Mouse (Mus musculus): ENCODE results near the gene Gm7534. TPM values are rescaled to one million over a fixed set of nuclear protein-coding genes. Genes with fewer than 3 reads are reported as not detected.

Gene Gm7534
- not detected for polyA plus RNA-seq (2014; fragmentation: Illumina TruSeq; extraction: RNeasy Lipid Tissue Mini Kit (QIAGEN cat#74804); ENCODE audit: insufficient read depth, low read depth, low replicate concordance)

GRCm38 (mm10) chr4:134202904-134203303 lies at the start of gene Gm7534:
Gm7534 (minus strand) TSS chr4:134203004.

GRCm38 (mm10) chr4:134246719-134247258 lies 44.0 kb upstream of the Gm7534 start, which contains the start of gene Gm30191:
Gm30191 (plus strand) TSS chr4:134246935.

GRCm38 (mm10) chr4:134245148-134245843 lies 42.5 kb upstream of the Gm7534 start, which contains the start of gene Zfp593:
Zfp593 (minus strand) TSS chr4:134245592.

GRCm38 (mm10) chr4:134243516-134244250 lies 40.9 kb upstream of the Gm7534 start, which contains the start of gene E130218I03Rik:
E130218I03Rik (plus strand) TSS chr4:134243662.

GRCm38 (mm10) chr4:134238279-134238651 lies 35.5 kb upstream of the Gm7534 start, which contains the start of gene Cnksr1:
Cnksr1 (minus strand) TSS chr4:134238399.

GRCm38 (mm10) chr4:134227194-134227593 lies 24.4 kb upstream of the Gm7534 start, which contains the start of gene Catsper4:
Catsper4 (minus strand) TSS chr4:134227383.

Other genes starting within 250 kb of the Gm7534 start
- 176 TPM for gene Hmgn2, start 234.4 kb downstream of the Gm7534 start, polyA plus RNA-seq (2014; fragmentation: Illumina TruSeq; extraction: RNeasy Lipid Tissue Mini Kit (QIAGEN cat#74804); ENCODE audit: insufficient read depth, low read depth, low replicate concordance)
- 20.7 TPM for gene Dhdds, start 202.1 kb downstream of the Gm7534 start, polyA plus RNA-seq (2014; fragmentation: Illumina TruSeq; extraction: RNeasy Lipid Tissue Mini Kit (QIAGEN cat#74804); ENCODE audit: insufficient read depth, low read depth, low replicate concordance)
- not detected for gene Lin28a, start 184.2 kb downstream of the Gm7534 start, polyA plus RNA-seq (2014; fragmentation: Illumina TruSeq; extraction: RNeasy Lipid Tissue Mini Kit (QIAGEN cat#74804); ENCODE audit: insufficient read depth, low read depth, low replicate concordance)
- 0.21 TPM for gene Zfp683, start 149.2 kb downstream of the Gm7534 start, polyA plus RNA-seq (2014; fragmentation: Illumina TruSeq; extraction: RNeasy Lipid Tissue Mini Kit (QIAGEN cat#74804); ENCODE audit: insufficient read depth, low read depth, low replicate concordance)
- gene Crybg2, start 142.2 kb downstream of the Gm7534 start, polyA plus RNA-seq (2014; fragmentation: Illumina TruSeq; extraction: RNeasy Lipid Tissue Mini Kit (QIAGEN cat#74804); ENCODE audit: insufficient read depth, low read depth, low replicate concordance) = 2.5 TPM
- gene Cd52, start 107.9 kb downstream of the Gm7534 start, polyA plus RNA-seq (2014; fragmentation: Illumina TruSeq; extraction: RNeasy Lipid Tissue Mini Kit (QIAGEN cat#74804); ENCODE audit: insufficient read depth, low read depth, low replicate concordance) = 396 TPM
- 12.1 TPM for gene Ubxn11, start 100.4 kb downstream of the Gm7534 start, polyA plus RNA-seq (2014; fragmentation: Illumina TruSeq; extraction: RNeasy Lipid Tissue Mini Kit (QIAGEN cat#74804); ENCODE audit: insufficient read depth, low read depth, low replicate concordance)
- gene Sh3bgrl3, start 74.2 kb downstream of the Gm7534 start, polyA plus RNA-seq (2014; fragmentation: Illumina TruSeq; extraction: RNeasy Lipid Tissue Mini Kit (QIAGEN cat#74804); ENCODE audit: insufficient read depth, low read depth, low replicate concordance) = 356 TPM
- gene Cep85, start 15.9 kb downstream of the Gm7534 start, polyA plus RNA-seq (2014; fragmentation: Illumina TruSeq; extraction: RNeasy Lipid Tissue Mini Kit (QIAGEN cat#74804); ENCODE audit: insufficient read depth, low read depth, low replicate concordance) = 6.3 TPM
- not detected for gene Catsper4, start 24.4 kb upstream of the Gm7534 start, polyA plus RNA-seq (2014; fragmentation: Illumina TruSeq; extraction: RNeasy Lipid Tissue Mini Kit (QIAGEN cat#74804); ENCODE audit: insufficient read depth, low read depth, low replicate concordance)
- gene Cnksr1, start 35.4 kb upstream of the Gm7534 start, polyA plus RNA-seq (2014; fragmentation: Illumina TruSeq; extraction: RNeasy Lipid Tissue Mini Kit (QIAGEN cat#74804); ENCODE audit: insufficient read depth, low read depth, low replicate concordance) = 5.7 TPM
- gene E130218I03Rik, start 40.7 kb upstream of the Gm7534 start, polyA plus RNA-seq (2014; fragmentation: Illumina TruSeq; extraction: RNeasy Lipid Tissue Mini Kit (QIAGEN cat#74804); ENCODE audit: insufficient read depth, low read depth, low replicate concordance) = not detected
- 8.1 TPM for gene Zfp593, start 42.6 kb upstream of the Gm7534 start, polyA plus RNA-seq (2014; fragmentation: Illumina TruSeq; extraction: RNeasy Lipid Tissue Mini Kit (QIAGEN cat#74804); ENCODE audit: insufficient read depth, low read depth, low replicate concordance)
- not detected for gene Gm30191, start 43.9 kb upstream of the Gm7534 start, polyA plus RNA-seq (2014; fragmentation: Illumina TruSeq; extraction: RNeasy Lipid Tissue Mini Kit (QIAGEN cat#74804); ENCODE audit: insufficient read depth, low read depth, low replicate concordance)
- gene Grrp1, start 51.1 kb upstream of the Gm7534 start, polyA plus RNA-seq (2014; fragmentation: Illumina TruSeq; extraction: RNeasy Lipid Tissue Mini Kit (QIAGEN cat#74804); ENCODE audit: insufficient read depth, low read depth, low replicate concordance) = 19.9 TPM
- 3.1 TPM for gene Pdik1l, start 84.9 kb upstream of the Gm7534 start, polyA plus RNA-seq (2014; fragmentation: Illumina TruSeq; extraction: RNeasy Lipid Tissue Mini Kit (QIAGEN cat#74804); ENCODE audit: insufficient read depth, low read depth, low replicate concordance)
- 1.6 TPM for gene Trim63, start 112.1 kb upstream of the Gm7534 start, polyA plus RNA-seq (2014; fragmentation: Illumina TruSeq; extraction: RNeasy Lipid Tissue Mini Kit (QIAGEN cat#74804); ENCODE audit: insufficient read depth, low read depth, low replicate concordance)
- gene Slc30a2, start 140.2 kb upstream of the Gm7534 start, polyA plus RNA-seq (2014; fragmentation: Illumina TruSeq; extraction: RNeasy Lipid Tissue Mini Kit (QIAGEN cat#74804); ENCODE audit: insufficient read depth, low read depth, low replicate concordance) = 0.42 TPM
- gene Extl1, start 180.8 kb upstream of the Gm7534 start, polyA plus RNA-seq (2014; fragmentation: Illumina TruSeq; extraction: RNeasy Lipid Tissue Mini Kit (QIAGEN cat#74804); ENCODE audit: insufficient read depth, low read depth, low replicate concordance) = 0.71 TPM
- 14.1 TPM for gene Pafah2, start 193.3 kb upstream of the Gm7534 start, polyA plus RNA-seq (2014; fragmentation: Illumina TruSeq; extraction: RNeasy Lipid Tissue Mini Kit (QIAGEN cat#74804); ENCODE audit: insufficient read depth, low read depth, low replicate concordance)

All from lung, adult 10 weeks (tissue).